Mouse (Mus musculus): ENCODE results near the gene Fkbp2.

DNA sequence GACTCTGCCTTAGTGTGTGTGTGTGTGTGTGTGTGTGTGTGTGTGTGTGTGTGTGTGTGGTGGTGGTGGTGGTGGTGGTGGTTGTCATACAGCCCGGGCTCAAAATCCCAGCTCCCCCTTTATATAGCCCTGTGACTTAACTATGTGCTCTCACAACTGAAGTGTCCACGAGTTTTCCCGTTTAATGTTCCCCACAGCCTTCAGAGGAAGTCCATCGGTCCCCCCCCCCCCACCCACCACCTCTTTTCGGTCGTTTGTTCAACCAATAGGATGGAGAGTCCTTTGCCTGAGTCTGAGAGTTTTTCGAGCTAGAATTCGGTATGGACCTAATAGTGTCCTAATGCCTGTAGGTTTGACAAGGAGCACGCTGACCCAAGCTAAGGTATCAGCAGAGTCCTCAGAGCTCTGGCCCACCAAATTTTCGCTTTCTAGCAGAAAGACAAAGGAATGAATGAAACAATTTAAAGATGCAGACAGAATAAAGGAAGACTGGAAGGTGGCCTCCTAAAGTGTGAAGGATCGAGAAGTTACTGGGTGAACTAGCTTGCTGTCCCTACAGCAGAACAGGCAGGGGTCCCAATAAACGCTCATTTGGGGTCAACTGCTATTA is 6.6 kb downstream of the Fkbp2 start:
- TF ChIP-seq CTCF (IDR thresholded peaks at IDR 0.05; ENCODE audit: borderline replicate concordance, control insufficient read depth, extremely low read depth, insufficient read depth, low read length, poor library complexity): no peak
- TF ChIP-seq POLR2A (IDR thresholded peaks at IDR 0.05; ENCODE audit: control insufficient read depth, extremely low read depth, insufficient read depth, low read length, poor library complexity): no peak
